Mouse (Mus musculus) liver, embryonic 12.5 days (tissue): ENCODE results near the gene Als2cr12. TPM values are rescaled to one million over a fixed set of nuclear protein-coding genes. Genes with fewer than 3 reads are reported as not detected.

Experiments
- polyA plus RNA-seq: library from polyadenylated mRNA; unstranded; fragments of >200 nt; fragmentation: Nextera tagmentation; extraction: Ambion mirVana; gene quantifications from 2 replicates; pipeline ENCODE4 v1.2.1, GENCODE M21; 2016

Gene Als2cr12
- polyA plus RNA-seq, 1 experiment from 2014 or later = not detected

Other genes with a start within 250 kb of the Als2cr12 start
- 55.9 and 62.2 TPM in 2 replicates for gene Orc2, start 190.9 kb downstream of the Als2cr12 start, polyA plus RNA-seq
- 5.2 and 5.7 TPM in 2 replicates for gene Fam126b, start 109.7 kb downstream of the Als2cr12 start, polyA plus RNA-seq
- gene Ndufb3, start 109.6 kb downstream of the Als2cr12 start, polyA plus RNA-seq = 128 and 143 TPM in 2 replicates
- gene Cflar, start 15.5 kb upstream of the Als2cr12 start, polyA plus RNA-seq = 17.1 and 19.0 TPM in 2 replicates
- 19.9 and 20.7 TPM in 2 replicates for gene Casp8, start 99.4 kb upstream of the Als2cr12 start, polyA plus RNA-seq